Mouse (Mus musculus) layer of hippocampus, adult 2 months (tissue): ENCODE results near the gene Scarb1. TPM values are rescaled to one million over a fixed set of nuclear protein-coding genes. Genes with fewer than 3 reads are reported as not detected.
A peak's percentile ranks its signal among the peaks of the same experiment; 100 is the strongest.

Experiments
- DNase-seq, 2 experiments: peaks; one replicate each; pipeline ENCODE4 v3.0.0; 2022; ENCODE audit warnings: low spot score in 2 of 2
- H3K27ac ChIP-seq: fragments of 200-600 bp; 2 replicates; pipeline ENCODE4 v1.8.1; 2022
- H3K4me3 ChIP-seq: fragments of 200-600 bp; 2 replicates; pipeline ENCODE4 v1.8.1; 2022; ENCODE audit warnings: mild to moderate bottlenecking
- CTCF ChIP-seq: fragments of 200-600 bp; conservative IDR thresholded peaks from 2 replicates; pipeline ENCODE4 v1.8.1; 2022; ENCODE audit warnings: antibody characterized with exemption, mild to moderate bottlenecking, moderate library complexity
- total RNA-seq, 2 experiments: library from RNA; stranded (reverse); gene quantifications; 2 replicates each; pipeline ENCODE4 v1.2.3; 2021

Scarb1 gene
- total RNA-seq, 2 experiments from 2014 or later: 34.5 to 35.1 TPM

DNA sequence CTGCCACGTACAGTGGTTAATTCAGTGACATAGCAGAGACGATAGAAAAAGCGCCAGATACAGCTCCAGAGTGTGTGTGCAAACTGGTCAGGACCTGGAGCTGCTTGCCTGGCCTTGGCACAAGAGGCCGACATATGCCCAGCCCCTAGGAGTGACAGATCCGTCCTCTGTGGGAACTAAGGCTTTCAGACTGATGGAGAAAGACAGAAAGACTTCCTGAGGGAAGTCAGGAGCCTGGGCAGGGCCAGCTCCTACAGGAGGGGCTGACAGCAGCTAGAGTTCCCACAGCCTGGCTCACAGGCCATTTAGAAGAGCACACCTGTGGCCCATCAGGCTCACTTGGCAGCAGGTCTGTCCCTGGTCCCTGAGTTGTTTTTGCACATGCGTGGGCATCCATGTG lies 63.6 kb downstream of the Scarb1 start:
- DNase-seq: no peak
- no peak for TF ChIP-seq CTCF
- Histone ChIP-seq H3K4me3 (no peak overlapping the region), H3K27ac (no peak overlapping the region)

GRCm38 (mm10) chr5:125276765-125277164 lies 64.1 kb downstream of the Scarb1 start:
- no peak overlapping the region for H3K4me3 ChIP-seq
- H3K27ac ChIP-seq: no peak overlapping the region
- TF ChIP-seq CTCF: no peak
- DNase-seq: no peak

DNA sequence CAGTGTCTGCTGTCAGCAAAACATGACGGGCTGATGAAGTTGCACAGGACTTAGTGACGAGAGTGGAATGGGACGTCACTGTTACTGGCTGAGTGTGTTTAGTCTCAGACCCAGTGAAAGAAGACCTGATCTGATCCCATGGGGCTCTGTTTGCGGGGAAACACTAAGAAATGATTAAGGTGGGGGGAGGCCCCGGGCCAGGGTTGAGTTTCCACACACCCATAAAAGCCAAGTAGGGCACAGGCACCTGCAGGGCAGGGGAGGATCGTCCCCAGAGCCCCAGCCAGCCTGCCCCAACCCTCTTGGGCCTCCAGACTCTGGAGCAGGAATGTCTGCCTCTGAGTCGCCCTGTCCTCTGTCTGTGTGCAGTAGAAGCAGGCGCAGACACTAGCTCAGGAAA lies 65.6 kb downstream of the Scarb1 start:
- no peak overlapping the region for H3K27ac ChIP-seq
- no peak for TF ChIP-seq CTCF
- DNase-seq: no peak
- H3K4me3 ChIP-seq: no peak overlapping the region

- DNase-seq: no peak
- Histone ChIP-seq H3K4me3 (no peak overlapping the region), H3K27ac (no peak overlapping the region)
- TF ChIP-seq CTCF: no peak
Observed at GRCm38 (mm10) chr5:125274773-125275172, 66.1 kb downstream of the Scarb1 start.

DNA sequence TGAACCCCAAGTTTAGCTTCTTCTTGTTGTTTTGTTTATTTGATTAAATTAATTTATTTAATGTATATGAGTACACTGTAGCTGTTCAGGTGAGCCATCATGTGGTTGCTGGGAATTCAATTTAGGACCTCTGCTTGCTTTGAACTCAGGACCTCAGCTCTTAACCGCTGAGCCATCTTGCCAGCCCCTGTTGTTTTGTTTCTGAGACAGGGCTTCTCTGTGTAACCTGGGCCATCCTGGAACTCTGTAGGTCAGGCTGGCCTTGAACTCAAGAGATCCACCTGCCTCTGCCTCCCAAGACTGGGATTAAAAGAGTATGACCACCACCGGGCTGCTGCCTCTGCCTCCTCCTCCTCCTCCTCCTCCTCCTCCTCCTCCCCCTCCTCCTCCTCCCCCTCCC lies 66.7 kb downstream of the Scarb1 start:
- Histone ChIP-seq H3K4me3 (no peak overlapping the region), H3K27ac (peak overlapping the region; percentile 32; the same call in 1 of the 2 replicates)
- DNase-seq: no peak
- TF ChIP-seq CTCF: no peak

GRCm38 (mm10) chr5:125273666-125274109 lies 67.2 kb downstream of the Scarb1 start:
- peak; percentile 53 to 69 for DNase-seq
- H3K4me3 ChIP-seq: no peak overlapping the region
- H3K27ac ChIP-seq: peak overlapping the region; percentile 32; the same call in 1 of the 2 replicates
- peak; percentile 66 for TF ChIP-seq CTCF

GRCm38 (mm10) chr5:125272231-125272988 lies 68.5 kb downstream of the Scarb1 start:
- DNase-seq: no peak
- TF ChIP-seq CTCF: no peak
- Histone ChIP-seq H3K4me3 (no peak overlapping the region), H3K27ac (no peak overlapping the region)

DNA sequence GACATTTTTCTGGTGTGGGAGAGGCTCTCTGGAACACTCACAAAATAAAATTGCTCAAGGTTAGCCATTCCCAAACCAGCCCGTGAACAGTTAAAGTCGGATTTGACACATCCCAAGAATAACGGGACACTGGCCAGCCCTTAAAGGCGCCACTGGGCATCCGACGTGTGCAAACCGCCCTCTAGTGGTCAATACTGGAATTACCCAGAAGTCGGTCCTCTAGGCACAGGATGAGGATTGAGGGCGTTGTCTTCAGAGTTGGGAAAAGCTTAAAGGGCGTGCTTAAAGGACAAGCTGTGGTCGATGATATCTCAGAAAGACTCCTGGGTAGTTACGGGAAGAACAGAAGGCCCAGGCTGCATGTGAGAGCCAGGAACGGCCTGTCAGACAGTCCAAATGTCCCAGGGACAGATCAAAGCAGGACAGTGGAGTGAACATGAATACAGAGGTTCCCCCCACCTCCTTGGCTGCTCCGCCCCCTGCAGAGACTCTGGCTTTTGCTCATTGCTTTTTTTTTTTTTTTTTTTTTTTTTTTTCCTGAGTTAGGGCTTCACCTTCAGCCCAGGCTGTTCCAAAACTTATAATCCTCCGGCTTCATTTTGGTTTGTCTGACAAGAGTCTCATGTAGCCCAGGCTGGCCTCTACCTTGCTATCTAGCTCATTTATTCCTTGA lies 69.2 kb downstream of the Scarb1 start:
- DNase-seq: peak; percentile 81 to 90
- Histone ChIP-seq H3K27ac (no peak overlapping the region), H3K4me3 (no peak overlapping the region)
- peak; percentile 94 for TF ChIP-seq CTCF

DNA sequence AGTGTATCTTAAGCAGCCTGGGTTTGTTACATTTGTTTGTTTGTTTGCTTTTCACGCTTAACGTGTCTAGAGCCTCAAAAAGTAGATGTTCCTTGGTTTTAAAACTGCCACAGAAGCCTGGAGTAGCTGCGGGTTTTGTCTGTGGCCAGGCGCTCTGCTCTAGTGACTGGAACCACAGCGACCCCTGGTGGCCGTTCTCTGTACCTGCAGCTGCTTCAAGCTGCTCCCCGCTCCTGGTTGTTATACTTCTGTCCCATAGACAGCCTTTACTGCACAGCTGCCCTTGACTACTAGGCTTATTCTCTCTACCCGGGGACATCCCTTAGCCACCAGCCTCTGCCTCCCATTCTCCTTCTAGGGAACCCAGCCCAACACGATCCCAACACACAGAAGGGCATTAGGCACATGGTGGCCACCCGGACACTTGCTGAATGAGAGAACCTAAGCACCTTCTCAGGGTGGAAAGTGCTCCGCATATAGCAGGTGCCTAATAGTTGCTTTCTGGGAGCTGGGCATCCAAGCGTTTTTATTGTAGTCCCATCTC lies 70.2 kb downstream of the Scarb1 start:
- TF ChIP-seq CTCF: peak; percentile 95
- peak; percentile 59 to 68 for DNase-seq
- Histone ChIP-seq H3K27ac (no peak overlapping the region), H3K4me3 (no peak overlapping the region)

DNA sequence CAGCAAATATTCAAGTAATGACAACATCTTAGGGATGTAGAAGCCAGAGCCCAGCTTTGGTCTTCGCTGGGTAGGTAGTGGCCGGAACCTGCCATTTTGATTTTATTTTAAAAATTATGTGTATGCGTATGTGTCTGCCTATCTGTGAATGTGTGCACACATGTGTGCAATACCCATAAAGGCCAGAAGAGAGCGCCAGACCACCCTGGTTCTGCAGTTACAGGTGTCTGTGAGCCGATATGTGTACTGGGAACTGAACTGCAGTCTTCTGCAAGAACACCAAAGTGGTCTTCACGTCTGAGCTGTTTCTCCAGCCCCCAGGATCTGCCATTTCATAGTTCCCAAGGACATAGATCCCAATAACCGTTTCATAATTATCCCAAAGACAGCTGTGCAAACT lies 71.1 kb downstream of the Scarb1 start:
- peak; percentile 59 for TF ChIP-seq CTCF
- Histone ChIP-seq H3K27ac (no peak overlapping the region), H3K4me3 (no peak overlapping the region)
- DNase-seq: no peak

- no peak for DNase-seq
- no peak for TF ChIP-seq CTCF
Observed at GRCm38 (mm10) chr5:125269399-125269798, 71.5 kb downstream of the Scarb1 start.

DNA sequence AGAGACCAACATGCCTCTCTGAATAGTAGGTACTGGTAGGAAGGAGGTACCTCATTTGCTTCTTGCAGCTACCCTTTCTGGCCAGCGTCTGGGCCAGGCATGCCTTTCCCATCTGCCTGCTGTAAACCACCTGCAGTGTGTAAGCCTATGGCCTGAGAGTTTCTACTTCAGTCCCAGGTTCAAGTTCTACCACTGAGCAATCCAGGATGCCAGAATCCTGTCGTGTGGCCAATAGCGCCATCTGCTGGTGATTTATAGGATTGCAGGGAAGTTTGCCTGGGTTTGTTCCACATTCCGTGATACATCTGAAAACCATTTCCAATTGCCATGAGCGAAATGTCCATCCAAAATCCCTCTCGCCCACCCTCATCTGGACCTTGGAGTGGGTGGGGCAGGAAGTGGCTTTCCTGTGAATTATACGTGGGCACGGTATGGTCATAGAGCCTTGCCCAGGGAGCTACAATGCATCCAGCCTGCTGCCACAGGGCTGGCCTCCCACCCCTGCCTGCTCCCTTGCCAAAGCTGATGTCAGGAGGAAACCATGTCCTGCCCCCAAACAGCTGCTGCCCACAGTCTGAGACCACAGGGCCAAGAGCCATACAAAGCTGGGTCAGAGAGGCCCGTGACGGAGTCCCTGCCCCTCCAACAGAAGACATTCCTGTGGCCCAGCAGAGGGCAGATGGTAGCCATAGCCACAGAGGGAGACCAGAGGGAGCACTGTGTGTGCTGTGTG lies 72.7 kb downstream of the Scarb1 start:
- DNase-seq: peak; percentile 70 to 91
- peak; percentile 98 for TF ChIP-seq CTCF
- H3K4me3 ChIP-seq: no peak overlapping the region
- peak overlapping the region; percentile 61; the same call in 1 of the 2 replicates for H3K27ac ChIP-seq

More at GRCm38 (mm10) chr5:125269399-125269798, 71.5 kb downstream of the Scarb1 start:
- Histone ChIP-seq H3K27ac (no peak overlapping the region), H3K4me3 (no peak overlapping the region)
